Mouse (Mus musculus) stomach, embryonic 14.5 days (tissue): ENCODE data around the gene Fam205a2. TPM values are rescaled to one million over a fixed set of nuclear protein-coding genes. Genes with fewer than 3 reads are reported as not detected.
"Not testable (repeated sequence)": the region's sequence is repeated elsewhere in the genome, so short reads cannot be mapped to it uniquely, and the experiment has no call there.

Source experiments
- ATAC-seq: fragments of 200-750 bp; cut with Nextera tagmentation; 2 replicates; pipeline ENCODE4 v1.8.0; 2017; ENCODE audit warnings: low read depth, moderate TSS enrichment; ENCODE audit not compliant: insufficient number of reproducible peaks, insufficient read depth, low FRiP score
- H3K27ac ChIP-seq: fragments of 300-500 bp; sonication (generic); 2 replicates; pipeline ENCODE4 v1.5.1; 2014; ENCODE audit warnings: mild to moderate bottlenecking, low read length, moderate library complexity, mixed read lengths
- H3K27me3 ChIP-seq: fragments of 300-500 bp; sonication (generic); 2 replicates; pipeline ENCODE4 v1.6.1; 2014; ENCODE audit warnings: low read length, control low read depth, mixed read lengths; ENCODE audit not compliant: control insufficient read depth, insufficient read depth
- H3K36me3 ChIP-seq: fragments of 300-500 bp; sonication (generic); 2 replicates; pipeline ENCODE4 v1.6.1; 2014; ENCODE audit warnings: mild to moderate bottlenecking, control low read depth, low read length, moderate library complexity, mixed read lengths; ENCODE audit not compliant: control insufficient read depth, insufficient read depth
- H3K4me1 ChIP-seq: fragments of 300-500 bp; sonication (generic); 2 replicates; pipeline ENCODE4 v1.6.1; 2014; ENCODE audit warnings: low read length, control low read depth, mixed read lengths; ENCODE audit not compliant: control insufficient read depth, insufficient read depth
- H3K4me2 ChIP-seq: fragments of 300-500 bp; sonication (generic); replicated peaks from 2 replicates; pipeline ENCODE4 v1.6.1; 2014; ENCODE audit warnings: low read depth, low read length, control low read depth
- H3K4me3 ChIP-seq: fragments of 300-500 bp; sonication (generic); 2 replicates; pipeline ENCODE4 v1.5.1; 2014; ENCODE audit warnings: low read depth, low read length, control low read depth
- H3K9ac ChIP-seq: fragments of 300-500 bp; sonication (generic); replicated peaks from 2 replicates; pipeline ENCODE4 v1.6.1; 2014; ENCODE audit warnings: low read depth, mild to moderate bottlenecking, control low read depth, low read length, moderate library complexity, mixed read lengths
- H3K9me3 ChIP-seq: fragments of 300-500 bp; sonication (generic); 2 replicates; pipeline ENCODE4 v1.6.1; 2016; ENCODE audit warnings: low read depth, low read length, control low read depth; ENCODE audit not compliant: control insufficient read depth
- WGBS: fragments of 180-500 bp; shearing (Covaris S2); extraction: QIAGEN DNeasy Blood & Tissue Kit; methylation state at CpG from one replicate; pipeline ENCODE4 v1.1.7; 2014; 5-methylcytosine and 5-hydroxymethylcytosine counted together
- polyA plus RNA-seq: library from polyadenylated mRNA; unstranded; fragments of >200 nt; fragmentation: Nextera tagmentation; extraction: Ambion mirVana; gene quantifications from 2 replicates; pipeline ENCODE4 v1.2.1, GENCODE M21; 2014

The Fam205a2 gene
- 0.18 TPM in 1 of 2 replicates, not detected in the other for polyA plus RNA-seq

DNA sequence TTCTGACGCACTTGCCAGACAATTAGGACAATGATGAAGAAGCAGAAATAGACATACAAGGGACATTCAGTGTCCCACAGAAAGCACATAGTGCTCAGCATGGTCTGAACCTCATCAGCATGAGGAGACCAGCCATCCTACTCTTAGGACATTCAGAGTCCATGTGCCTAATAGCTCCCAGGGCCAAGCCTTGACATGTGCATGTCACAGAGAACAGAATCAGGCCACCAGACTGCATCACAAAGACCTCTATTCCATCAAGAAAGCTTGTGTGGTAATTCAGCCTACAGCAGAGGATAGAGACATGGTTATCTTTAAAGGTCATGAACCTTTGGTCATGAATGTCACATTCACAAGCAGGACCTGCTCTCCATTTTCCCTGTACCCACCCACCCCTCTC is at the start of gene Fam205a2:
TSS of gene Fam205a2 (minus strand) at position 101 of the 400 bp plus-strand sequence.
- H3K9me3 ChIP-seq, H3K4me1 ChIP-seq, H3K27me3 ChIP-seq, ATAC-seq, H3K27ac ChIP-seq, H3K4me3 ChIP-seq, H3K36me3 ChIP-seq, H3K4me2 ChIP-seq, H3K9ac ChIP-seq: not testable (repeated sequence)
- no CpG with 5 or more reads among the region's 1 CpGs for WGBS

Other genes with a start within 250 kb of the Fam205a2 start
- gene Gm21953, start 233.9 kb downstream of the Fam205a2 start, polyA plus RNA-seq, result not detected in 2 replicates
- gene Fam205a3, start 209.8 kb downstream of the Fam205a2 start, polyA plus RNA-seq, result 0.18 TPM in 1 of 2 replicates, not detected in the other
- gene Gm21586, start 88.8 kb downstream of the Fam205a2 start, polyA plus RNA-seq, result not detected in 2 replicates
- 0.13 TPM in 1 of 2 replicates, not detected in the other for gene Gm2163, start 61.4 kb downstream of the Fam205a2 start, polyA plus RNA-seq
- 0.75 TPM in 1 of 2 replicates, not detected in the other for gene Gm10591, start 84.0 kb upstream of the Fam205a2 start, polyA plus RNA-seq
- not detected in 2 replicates for gene Gm2564, start 101.5 kb upstream of the Fam205a2 start, polyA plus RNA-seq
- not detected in 2 replicates for gene Ccl27b, start 127.1 kb upstream of the Fam205a2 start, polyA plus RNA-seq
- gene Il11ra2, start 133.7 kb upstream of the Fam205a2 start, polyA plus RNA-seq, result not detected in 2 replicates
- gene 4930578G10Rik, start 207.4 kb upstream of the Fam205a2 start, polyA plus RNA-seq, result 0.51 TPM in 1 of 2 replicates, not detected in the other
- not detected in 2 replicates for gene Ccl19, start 228.4 kb upstream of the Fam205a2 start, polyA plus RNA-seq
- 55.6 and 55.8 TPM in 2 replicates for gene Ccl21a, start 245.8 kb upstream of the Fam205a2 start, polyA plus RNA-seq